Mouse (Mus musculus) cerebellum, adult 9-11 months (tissue): ENCODE data around the gene Fam180a.
A peak's percentile ranks its signal among the peaks of the same experiment; 100 is the strongest.

Experiments used
- DNase-seq: peaks from one replicate; pipeline ENCODE4 v3.0.0; 2022

Fam180a gene

DNA sequence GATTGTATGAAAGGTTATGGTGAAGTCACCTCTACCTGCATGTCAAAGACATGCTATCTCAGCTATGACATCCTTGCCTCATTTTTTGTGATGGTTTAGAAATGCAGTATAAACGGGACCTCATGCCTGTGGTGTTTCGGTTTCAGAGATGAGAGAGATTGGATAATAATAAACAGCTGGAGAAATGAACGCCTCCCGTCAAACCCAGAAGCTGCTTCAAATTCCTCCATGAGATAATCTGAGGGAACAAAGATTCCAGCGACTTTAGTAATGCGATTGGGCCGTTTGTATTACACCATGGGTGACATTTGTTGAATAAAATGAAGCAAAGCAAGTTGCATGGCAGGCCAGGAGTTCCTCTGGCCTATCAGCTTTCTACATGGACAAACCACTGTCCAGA is 16.5 kb downstream of the Fam180a start:
- no peak for DNase-seq

DNA sequence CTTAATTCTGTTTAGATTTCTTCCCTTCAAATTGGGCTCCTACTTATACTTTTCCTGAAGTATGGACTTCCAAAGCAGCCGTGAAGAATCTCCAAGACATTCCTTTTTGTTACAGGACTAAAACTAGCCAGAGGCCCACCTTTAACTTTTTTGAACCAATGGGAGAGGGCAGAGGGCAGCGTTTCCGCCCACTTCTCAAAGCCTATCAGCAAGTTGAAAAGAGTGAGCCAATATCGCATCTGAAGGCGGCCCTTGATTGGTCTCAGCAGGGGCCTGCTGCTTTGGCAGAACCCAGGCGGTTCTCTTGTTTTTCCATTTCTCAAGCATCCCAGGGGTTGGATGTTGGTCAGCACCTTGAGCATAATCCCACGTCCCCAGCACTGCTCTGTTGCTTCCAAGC is 17.9 kb downstream of the Fam180a start, which contains the start of gene Slc13a4:
Slc13a4 (minus strand) TSS at position 95 of the 400 bp plus-strand sequence.
- DNase-seq = no peak

DNA sequence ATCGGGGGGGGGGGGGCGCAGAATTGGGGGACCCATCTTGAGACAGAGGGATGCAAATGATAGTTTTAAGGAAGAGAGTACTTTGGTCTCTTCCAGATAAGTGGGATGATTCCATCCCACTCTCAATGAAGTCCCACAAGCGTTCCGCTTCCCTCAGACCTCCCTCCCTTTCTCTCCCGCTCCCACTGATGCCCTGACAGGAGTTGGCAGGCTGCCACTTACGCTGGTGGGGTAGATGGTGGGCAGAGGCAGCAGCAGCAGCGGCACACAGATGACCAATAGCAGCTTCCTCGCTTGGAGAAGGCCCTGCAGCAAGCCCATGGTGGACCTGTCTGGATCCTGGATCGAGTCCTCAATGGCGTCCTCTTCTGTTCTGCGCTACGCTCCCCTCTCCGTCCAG is 18.8 kb downstream of the Fam180a start:
- DNase-seq = no peak

DNA sequence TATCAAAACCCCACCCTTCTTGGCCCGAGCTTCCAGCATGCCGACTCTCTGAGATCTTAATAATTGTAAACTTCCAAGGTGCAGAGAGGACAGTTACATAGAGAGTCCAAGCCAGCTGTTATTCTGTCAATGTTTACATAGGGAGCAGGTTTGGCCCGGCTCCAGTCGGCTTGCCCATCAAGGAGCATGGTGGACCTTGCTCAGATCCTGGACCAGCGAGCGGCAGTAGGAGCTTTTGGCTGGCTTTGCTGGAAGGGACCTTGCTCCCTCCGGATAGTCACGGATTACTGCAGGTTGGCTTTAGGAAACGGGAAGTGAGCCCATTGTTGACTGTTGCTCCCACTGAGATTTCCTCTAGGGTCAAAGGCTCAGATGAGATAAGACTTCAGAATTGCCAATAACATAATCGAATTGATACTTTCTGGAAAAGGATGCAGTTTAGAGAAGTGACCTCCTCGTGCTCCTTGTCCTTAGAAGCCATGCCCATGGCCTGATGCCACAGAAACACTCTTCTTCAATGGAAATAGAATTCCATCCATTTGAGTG is 22.5 kb downstream of the Fam180a start:
- no peak for DNase-seq

DNA sequence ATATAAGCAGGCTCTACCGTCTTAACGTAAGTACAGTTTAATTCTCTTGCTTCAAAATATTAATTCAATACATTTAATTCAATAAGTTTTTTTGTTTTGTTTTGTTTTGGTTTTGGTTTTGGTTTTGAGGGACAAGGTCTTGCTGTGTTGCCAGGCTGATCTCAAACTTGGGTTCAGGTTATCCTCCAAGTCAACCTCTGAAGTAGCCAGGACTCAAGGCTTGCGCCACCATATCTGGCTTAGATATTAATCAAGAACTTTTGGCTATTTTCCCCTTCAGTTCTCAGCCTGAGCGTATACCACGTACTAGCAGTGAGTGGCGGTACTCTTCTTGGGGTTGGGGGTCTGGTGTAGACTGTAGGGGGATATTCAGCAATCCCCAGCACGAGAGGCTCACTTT is 23.4 kb downstream of the Fam180a start:
- no peak for DNase-seq

DNA sequence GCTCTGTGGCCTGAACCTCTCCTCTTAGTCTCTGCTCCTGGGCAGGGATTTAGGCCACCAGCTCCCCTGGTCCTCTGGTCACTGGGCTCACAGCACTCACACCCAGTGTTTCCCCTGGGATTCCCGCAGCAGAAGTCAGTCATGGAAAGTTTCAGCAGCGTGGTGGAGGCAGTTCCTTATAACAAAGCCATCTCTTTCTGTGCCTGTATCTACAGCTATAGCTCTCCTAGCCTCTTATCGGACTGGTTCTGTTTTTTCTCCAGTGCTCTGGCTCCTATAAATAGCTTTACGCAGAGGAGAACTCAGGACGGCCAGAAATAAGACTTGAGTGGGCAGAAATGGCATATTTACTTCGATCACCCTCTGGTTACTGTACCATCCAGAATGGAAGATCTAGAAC is 27.6 kb downstream of the Fam180a start:
- no peak for DNase-seq

DNA sequence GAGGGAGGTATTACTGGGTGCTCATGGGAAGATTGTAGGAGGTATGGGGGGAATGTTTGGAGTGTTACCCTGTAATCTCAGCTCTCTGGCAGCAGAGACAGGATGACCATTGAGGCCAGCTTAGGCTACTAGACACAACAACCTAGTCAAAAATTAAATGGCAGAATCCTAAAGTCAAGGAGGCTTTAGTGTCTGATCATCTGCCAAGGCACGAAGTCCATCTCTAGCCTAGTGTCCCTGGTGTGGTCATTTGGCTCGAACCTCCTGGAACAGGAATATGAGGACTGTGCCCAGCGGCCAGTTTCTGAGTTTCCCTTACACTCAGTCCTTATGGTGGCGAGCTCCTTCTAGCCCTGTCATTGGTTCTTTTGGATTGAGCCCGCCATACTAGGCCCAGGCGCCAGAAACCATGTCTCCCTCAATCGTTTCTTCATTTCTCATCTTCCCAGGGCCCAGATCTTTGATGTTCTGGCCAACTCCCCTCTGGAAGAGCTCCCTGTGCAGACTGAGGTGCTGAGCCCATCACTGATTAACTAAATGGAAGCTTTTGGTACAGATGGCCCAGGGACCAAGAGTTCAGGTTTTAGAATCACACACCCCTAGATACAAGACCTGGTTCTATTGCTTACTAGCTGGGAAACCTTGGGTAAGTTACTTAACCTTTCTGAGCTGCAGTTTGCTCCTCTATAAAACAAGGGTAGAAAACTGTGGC is 28.3 kb downstream of the Fam180a start:
- no peak for DNase-seq

DNA sequence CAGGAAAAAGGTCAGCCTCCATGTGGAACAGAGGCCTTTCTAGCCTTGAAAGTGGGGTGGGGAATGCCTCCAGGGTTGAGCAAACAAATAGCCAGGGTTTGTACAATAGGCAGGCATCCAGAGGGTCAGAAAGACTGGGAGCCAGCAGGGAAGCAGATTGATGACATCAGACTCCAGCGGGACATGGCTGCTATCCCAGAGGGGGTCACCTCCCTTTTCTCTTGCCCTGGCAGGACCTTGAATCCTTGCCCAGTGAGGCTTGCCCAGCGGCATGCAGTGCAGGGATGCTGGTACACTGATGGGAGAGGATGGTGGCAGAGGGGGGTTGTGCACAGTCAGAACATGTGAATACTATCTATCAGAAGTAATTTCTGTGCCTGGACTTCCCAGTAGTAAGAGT is 28.9 kb downstream of the Fam180a start:
- DNase-seq = peak; percentile 10

DNA sequence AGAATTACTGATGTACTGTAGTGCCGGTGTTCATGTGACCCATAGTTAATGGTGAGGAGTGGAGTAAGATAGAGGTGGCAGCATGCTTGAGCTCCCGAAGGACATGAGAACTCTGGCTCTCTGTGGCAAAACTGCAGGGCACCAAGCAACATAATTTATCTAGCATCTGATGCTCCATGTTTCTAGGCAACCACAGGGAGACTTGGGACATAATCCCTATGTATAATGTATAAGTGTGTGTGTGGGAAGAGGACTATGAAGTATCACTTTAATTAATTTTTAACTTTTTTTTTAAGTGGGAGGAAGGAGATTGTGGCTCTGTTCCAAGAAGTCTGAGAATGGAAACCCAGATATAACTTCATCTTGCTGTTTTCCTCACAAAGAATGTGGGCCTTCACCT is 31.0 kb downstream of the Fam180a start:
- DNase-seq = no peak

DNA sequence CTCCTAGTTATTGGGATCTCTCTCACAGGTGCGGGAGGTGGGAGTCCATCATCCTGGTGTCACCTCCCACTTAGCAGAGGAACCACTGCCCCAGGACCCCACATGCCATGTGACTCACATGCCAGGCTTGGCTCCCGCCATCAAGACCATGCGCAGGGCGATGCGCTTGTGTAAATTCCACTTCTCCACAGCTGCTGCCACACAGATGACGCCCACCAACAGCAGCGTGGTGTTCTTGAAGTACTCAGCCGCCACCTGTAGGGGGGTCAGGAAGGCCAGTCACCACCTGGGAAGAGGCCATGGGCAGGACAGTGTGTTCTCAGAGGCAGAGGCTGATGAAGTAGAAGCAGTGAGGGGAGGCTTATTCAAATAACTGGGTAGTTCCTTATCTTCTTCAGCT is 36.3 kb downstream of the Fam180a start:
- DNase-seq = no peak

DNA sequence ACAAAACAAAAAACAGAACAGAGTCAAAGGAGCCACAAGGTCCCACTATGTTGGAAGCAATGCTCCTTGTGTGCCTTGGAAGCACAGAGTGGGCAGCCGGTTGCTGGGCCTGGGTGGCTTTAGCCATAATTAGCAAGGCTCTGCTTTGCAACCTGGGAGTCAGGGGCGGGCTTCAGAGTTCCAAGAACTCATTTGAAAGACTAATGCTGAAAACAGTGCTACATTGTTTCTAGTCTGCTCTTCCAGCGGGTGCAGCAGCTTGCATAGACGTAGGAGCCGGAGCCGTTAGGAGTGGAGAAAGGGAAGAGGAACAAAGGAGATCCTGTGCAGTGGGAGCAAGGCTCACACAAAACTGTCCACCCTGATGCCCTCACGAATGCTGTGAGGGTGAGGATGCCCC is 37.0 kb downstream of the Fam180a start:
- no peak for DNase-seq

DNA sequence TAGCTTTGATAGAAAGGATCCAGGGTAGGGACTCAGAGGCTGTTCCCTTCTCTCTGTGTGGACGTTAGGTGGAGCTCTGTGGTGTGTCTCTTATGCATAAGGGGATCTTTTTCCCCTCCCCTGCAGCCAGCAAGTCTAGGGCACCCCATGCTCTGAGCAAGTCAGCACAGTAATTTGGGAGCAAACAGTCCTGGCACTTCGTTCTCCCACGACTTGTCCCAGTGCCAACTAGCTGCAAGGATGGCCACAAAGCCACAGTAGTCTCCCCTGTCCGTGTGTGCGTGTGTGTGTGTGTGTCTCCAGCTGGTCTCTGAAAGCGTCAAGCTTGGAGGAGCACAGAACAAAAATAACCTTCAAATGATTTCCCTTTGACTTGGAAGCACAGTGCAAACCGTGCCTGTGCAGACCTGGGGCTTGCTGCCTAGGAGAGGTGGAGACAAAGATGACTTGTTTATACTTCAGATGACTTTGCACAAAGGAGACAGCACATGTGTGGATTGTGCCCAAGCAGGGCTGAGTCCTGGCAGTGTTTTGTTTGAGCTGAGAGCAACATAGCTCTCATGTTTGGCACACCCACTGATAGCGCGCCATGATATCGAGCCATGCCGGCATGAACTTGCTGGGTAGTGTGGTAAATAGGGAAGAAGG is 37.7 kb downstream of the Fam180a start:
- DNase-seq = peak; percentile 17

DNA sequence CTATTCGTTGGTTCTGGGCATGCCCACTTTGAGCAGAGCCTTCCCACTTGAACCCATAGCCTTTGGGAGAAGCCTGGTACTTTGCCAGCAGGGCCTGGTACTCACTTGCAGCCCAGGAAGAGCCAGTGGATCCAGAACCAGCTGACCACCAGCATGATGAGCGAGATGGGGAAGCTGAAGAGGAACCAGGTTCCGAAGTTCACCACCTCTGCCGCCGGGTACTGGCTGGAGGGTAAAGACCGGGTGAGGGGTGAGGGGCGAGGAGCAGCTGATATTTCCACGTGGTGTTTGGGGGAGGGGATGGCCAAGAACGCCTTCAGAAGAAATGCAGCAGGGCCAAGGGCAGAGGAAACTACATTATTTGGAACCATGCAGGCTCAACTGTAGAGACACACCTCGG is 46.6 kb downstream of the Fam180a start:
- no peak for DNase-seq

DNA sequence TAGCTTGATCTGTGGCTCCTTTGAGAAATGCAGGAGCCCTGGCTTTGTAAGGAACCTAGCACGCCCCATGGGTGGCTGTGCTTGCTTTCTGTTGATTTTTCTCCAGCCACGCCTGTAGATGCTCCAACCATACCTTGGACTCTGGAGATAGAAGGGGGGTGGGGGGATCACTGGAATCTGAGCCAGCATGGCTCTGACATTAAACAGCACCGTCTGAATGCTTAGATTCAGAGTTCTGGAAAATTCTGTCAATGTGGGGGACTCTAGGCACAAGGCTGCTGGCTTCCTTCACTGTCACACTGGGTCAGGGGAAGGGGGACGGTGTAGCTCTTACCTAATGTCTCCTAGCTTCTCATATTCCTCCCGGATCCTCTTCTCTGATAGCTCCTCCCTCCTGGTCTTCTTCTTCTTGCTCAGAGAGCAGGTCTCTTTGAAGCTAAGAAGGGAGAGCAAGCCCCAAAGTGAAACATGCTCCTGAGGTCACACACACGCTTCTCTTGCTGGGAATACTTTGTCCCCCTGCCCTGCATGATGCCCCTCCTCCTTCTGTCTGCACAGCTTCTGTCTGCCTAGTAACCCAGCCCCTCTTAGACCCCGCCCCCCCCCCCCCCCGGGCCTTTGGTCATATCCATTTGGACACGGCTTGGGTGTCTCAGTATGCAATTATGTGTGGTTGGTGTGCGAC is 47.9 kb downstream of the Fam180a start:
- DNase-seq = no peak

DNA sequence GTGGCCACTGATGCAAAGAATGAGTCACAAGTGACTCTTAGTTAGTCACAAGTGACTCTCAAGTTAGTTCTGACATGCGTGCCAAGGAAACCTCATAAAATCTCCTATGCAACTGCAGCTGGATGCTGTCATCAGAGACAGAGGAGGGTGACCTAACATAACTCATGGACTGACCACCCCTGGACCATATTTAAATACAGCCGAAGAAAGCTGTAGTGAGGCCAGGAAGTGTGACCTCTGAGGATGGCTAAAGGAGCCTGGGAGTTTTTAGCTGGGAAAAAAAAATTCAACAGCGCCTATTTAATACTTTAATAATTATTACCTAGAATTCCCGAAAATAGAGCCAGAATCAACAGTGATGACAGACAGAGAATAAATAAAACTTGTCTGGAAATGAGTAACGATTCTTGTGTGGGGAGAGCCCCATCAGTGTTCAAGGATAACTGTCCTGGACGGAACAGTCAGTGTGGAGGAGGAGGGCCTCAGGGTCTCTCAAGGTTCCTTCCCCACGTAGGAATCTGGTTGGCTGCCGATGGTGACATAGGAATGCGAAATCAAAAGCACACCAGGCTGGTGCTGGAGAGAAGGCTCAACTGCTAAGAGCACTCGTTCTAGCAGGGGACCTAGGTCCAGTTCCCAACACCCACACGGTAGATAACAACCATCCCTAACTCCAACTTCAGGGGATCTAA is 52.4 kb downstream of the Fam180a start:
- no peak for DNase-seq

DNA sequence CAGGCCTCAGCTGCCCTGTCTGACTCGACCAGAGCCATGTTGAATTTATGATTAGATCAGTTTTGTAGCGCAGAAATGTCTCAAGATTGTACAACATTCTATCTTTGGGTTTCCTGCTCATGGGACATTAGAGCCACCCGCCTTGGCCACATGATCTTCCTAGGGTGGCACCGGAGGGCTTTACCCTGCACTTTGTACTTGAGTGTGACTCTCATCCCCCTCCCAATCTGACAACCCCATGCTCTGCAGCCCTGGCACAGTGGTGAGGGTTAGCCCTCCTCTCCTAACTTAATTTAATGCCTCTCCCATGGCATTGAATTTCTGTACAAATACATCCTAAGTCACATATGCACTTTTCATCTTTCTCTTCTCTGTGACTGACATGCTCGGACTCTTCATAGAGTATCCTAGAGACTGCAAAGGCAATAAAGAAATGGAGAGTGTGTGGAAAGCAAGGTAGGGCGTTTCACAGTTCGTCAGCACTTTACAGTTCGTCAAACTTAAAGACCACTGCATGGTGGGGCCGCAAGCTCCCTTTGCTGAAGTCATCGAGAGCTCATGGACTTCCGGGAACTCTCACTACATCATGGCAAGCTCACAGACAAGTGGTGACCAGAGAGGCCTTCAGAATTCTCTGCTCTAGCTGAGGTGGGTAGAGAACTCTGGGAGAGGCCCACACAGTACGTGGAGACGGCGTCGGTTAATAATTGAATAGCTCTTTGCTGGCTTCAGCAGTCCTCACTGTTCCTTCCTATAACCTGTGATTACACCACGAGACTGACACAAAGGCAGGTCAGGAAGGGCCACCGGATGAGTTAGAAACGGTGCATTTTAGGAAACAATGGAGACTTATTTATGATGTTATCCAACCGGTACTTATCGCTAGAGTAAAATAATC is 53.8 kb downstream of the Fam180a start:
- DNase-seq = no peak

DNA sequence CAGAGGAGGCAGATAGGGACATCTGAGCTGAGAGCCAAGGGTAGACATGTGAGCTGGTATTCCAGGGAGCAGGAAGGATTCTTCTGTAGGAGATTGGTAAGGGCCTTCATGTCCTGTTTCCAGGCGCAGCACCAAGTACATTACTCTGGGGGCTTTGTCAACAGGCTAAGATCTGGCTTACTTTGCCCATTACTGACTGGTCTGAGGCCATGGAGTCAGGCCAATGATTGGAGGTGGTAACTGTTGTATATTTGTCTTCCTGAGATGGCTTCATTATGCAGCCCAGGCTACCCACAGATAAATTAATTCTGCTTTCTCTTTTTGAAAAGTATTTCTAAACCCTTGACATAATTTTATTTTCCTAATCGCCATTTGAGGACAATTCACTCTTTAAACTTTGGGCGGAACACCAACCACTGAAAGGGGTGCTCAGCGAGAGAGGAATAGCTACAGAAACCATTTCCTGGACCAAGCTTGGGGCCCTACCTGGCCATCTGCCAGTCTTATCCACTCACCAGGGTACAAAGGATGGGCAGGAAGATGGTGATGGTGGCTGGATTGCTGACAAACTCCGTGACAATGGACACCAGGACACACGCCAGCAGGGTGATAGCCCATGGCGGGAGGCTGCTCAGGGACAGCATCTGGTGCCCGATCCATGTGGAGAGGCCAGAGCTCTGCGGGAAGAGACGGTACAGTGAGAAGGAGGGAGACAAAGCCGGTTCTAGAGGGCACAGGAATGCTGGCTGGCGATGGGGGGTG is 54.7 kb downstream of the Fam180a start:
- peak; percentile 33 for DNase-seq

DNA sequence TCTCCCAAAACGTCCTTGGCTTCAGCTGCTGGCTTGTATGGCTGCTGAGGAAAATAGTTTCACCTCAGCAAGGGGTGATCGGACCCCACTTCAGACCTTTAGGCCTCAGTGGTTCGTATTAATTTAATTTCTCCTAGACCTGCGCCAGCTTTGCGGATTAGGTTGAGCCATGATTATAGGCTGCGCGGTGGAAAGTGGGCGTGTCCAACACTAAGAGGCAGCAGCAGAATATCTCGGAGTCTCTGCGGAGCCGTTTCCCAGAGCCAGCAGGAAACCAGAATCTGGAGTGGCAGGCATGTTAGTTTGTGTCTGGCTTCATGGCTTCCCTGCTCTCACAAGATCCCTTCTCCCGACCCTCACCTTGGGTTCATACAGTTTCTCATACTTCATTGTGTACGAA is 56.3 kb downstream of the Fam180a start:
- no peak for DNase-seq

DNA sequence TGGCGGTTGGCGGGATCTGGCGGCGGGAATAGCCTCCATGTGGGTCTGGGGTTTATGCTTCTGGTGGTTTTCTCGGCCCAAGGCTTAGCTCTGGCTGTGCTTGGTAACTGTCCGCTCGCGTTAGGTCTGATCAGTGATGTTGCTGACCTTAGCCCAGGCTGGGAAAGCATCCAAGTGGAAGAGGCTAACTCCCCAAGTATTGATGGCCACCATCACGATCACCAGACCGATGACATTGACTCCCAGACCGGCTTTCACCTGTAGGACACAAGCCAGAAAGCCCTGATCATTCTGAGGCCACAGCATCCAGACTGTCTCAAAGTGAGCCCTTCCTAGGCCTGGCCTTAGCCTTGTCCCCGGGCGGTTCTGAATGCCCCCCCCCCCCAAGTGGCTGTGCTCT is 57.2 kb downstream of the Fam180a start:
- no peak for DNase-seq

DNA sequence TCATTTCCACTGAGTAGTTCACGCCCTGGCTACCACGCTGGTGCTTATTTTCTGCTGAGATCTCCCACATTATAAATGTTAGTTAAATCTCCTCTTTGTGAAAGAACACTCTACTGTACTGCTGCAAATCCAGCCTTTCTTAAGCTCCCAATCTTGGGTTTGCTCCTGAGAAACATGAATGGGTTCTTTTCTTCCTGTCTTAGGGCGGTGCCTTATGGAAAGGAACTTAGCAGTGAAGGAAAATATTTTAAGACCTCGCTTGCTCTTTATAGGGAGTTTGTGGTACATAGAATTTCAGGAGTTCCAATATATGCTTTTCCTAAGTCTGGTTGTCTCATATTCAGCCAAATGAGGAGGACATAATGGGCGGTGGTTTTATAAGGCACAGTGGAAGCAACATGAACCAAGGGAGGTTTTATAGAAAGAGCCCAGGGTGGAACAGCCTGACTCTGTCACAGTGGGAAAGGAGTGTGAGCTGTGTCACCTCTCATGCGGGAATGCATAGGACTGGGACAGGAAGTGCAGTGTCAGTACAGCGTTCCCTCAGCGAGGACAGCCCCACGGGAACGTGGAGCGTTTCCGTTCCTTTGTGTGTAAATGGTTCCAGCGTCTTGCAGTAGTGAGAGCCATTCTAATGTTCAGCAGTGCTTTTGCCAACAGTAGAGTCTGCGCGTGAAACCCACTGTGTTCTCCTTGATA is 60.2 kb downstream of the Fam180a start:
- no peak for DNase-seq
